Mouse (Mus musculus) megakaryocyte, embryonic 14.5 days (primary cell): ENCODE data around the gene Fam131b. TPM values are rescaled to one million over a fixed set of nuclear protein-coding genes. Genes with fewer than 3 reads are reported as not detected.

Experiments
- H3K27me3 ChIP-seq: replicated peaks from 2 replicates; pipeline ENCODE3; 2012; ENCODE audit warnings: inconsistent platforms
- H3K36me3 ChIP-seq: replicated peaks from 2 replicates; pipeline ENCODE3; 2012; ENCODE audit warnings: low read length, inconsistent platforms, mixed read lengths
- H3K4me1 ChIP-seq: 2 replicates; pipeline ENCODE4 v1.6.1; 2012; ENCODE audit warnings: inconsistent platforms
- H3K4me3 ChIP-seq: replicated peaks from 2 replicates; pipeline ENCODE3; 2012; ENCODE audit warnings: moderate library complexity, mild to moderate bottlenecking, inconsistent platforms
- H3K9me3 ChIP-seq: 2 replicates; pipeline ENCODE4 v1.6.1; 2012; ENCODE audit warnings: inconsistent platforms
- FLI1 ChIP-seq: IDR thresholded peaks from 2 replicates; pipeline ENCODE4 v1.6.1; 2012; ENCODE audit warnings: low read length, inconsistent platforms, mixed read lengths
- GATA1 ChIP-seq: IDR thresholded peaks from 3 replicates; pipeline ENCODE4 v1.6.1; 2012; ENCODE audit warnings: mixed read lengths, low read length, inconsistent platforms, borderline replicate concordance
- polyA plus RNA-seq: library from polyadenylated mRNA; stranded (reverse); fragments of >175 nt; gene quantifications from 2 replicates; pipeline ENCODE4 v1.2.3, GENCODE M21; 2012; ENCODE audit warnings: low replicate concordance; ENCODE audit not compliant: insufficient read depth

Fam131b gene
- polyA plus RNA-seq, 1 experiment, result 0.41 TPM

GRCm38 (mm10) chr6:42355794-42356600, 31.6 kb upstream of the Fam131b start:
- peaks cover 99% of the 10 kb centered on the region for H3K36me3 ChIP-seq
- peak overlapping the region; percentile 98 for H3K4me3 ChIP-seq
- H3K27me3 ChIP-seq, result no peaks in the 10 kb centered on the region
- TF ChIP-seq GATA1 (no peak), FLI1 (no peak)
- peaks cover 99% of the 10 kb centered on the region for H3K4me1 ChIP-seq
- H3K9me3 ChIP-seq, result no peaks in the 10 kb centered on the region

GRCm38 (mm10) chr6:42355366-42355765, 30.9 kb upstream of the Fam131b start:
- TF ChIP-seq FLI1 (no peak), GATA1 (no peak)
- Histone ChIP-seq H3K27me3 (no peaks in the 10 kb centered on the region), H3K36me3 (peaks cover 99% of the 10 kb centered on the region), H3K4me1 (peaks cover 94% of the 10 kb centered on the region), H3K9me3 (no peaks in the 10 kb centered on the region), H3K4me3 (peak overlapping the region; percentile 98)

GRCm38 (mm10) chr6:42354076-42355019, 29.9 kb upstream of the Fam131b start:
- Histone ChIP-seq H3K4me3 (peak overlapping the region; percentile 98), H3K4me1 (peaks cover 85% of the 10 kb centered on the region), H3K36me3 (peaks cover 89% of the 10 kb centered on the region), H3K27me3 (no peaks in the 10 kb centered on the region), H3K9me3 (no peaks in the 10 kb centered on the region)
- TF ChIP-seq GATA1, result peak; percentile 86
- peak; percentile 63 for TF ChIP-seq FLI1

GRCm38 (mm10) chr6:42353180-42353579, 28.7 kb upstream of the Fam131b start:
- Histone ChIP-seq H3K4me3 (peak overlapping the region; percentile 98), H3K27me3 (no peaks in the 10 kb centered on the region), H3K36me3 (peaks cover 77% of the 10 kb centered on the region), H3K4me1 (peaks cover 85% of the 10 kb centered on the region), H3K9me3 (no peaks in the 10 kb centered on the region)
- TF ChIP-seq FLI1, result no peak
- TF ChIP-seq GATA1, result 0 out of 3 replicates have a peak, but pooled peaks have one; percentile 32

GRCm38 (mm10) chr6:42352486-42352846, 28.0 kb upstream of the Fam131b start:
- TF ChIP-seq FLI1 (no peak), GATA1 (no peak)
- Histone ChIP-seq H3K4me1 (peaks cover 83% of the 10 kb centered on the region), H3K4me3 (peak overlapping the region; percentile 98), H3K27me3 (no peaks in the 10 kb centered on the region), H3K9me3 (no peaks in the 10 kb centered on the region), H3K36me3 (peaks cover 70% of the 10 kb centered on the region)

GRCm38 (mm10) chr6:42351776-42352485, 27.5 kb upstream of the Fam131b start:
- no peak for TF ChIP-seq FLI1
- TF ChIP-seq GATA1, result no peak
- peaks cover 77% of the 10 kb centered on the region for H3K4me1 ChIP-seq

GRCm38 (mm10) chr6:42350968-42351775, 26.7 kb upstream of the Fam131b start:
- peaks cover 70% of the 10 kb centered on the region for H3K4me1 ChIP-seq

More at GRCm38 (mm10) chr6:42351776-42352485, 27.5 kb upstream of the Fam131b start:
- peaks cover 65% of the 10 kb centered on the region for H3K36me3 ChIP-seq
- no peaks in the 10 kb centered on the region for H3K9me3 ChIP-seq
- no peaks in the 10 kb centered on the region for H3K27me3 ChIP-seq
- H3K4me3 ChIP-seq, result peak overlapping the region; percentile 98

GRCm38 (mm10) chr6:42350021-42350967, 25.9 kb upstream of the Fam131b start:
- H3K27me3 ChIP-seq, result no peaks in the 10 kb centered on the region
- peaks cover 69% of the 10 kb centered on the region for H3K4me1 ChIP-seq
- H3K36me3 ChIP-seq, result peaks cover 53% of the 10 kb centered on the region
- H3K4me3 ChIP-seq, result peak overlapping the region; percentile 98
- H3K9me3 ChIP-seq, result no peaks in the 10 kb centered on the region
- no peak for TF ChIP-seq FLI1
- no peak for TF ChIP-seq GATA1

More at GRCm38 (mm10) chr6:42350968-42351775, 26.7 kb upstream of the Fam131b start:
- Histone ChIP-seq H3K9me3 (no peaks in the 10 kb centered on the region), H3K36me3 (peaks cover 57% of the 10 kb centered on the region), H3K4me3 (peak overlapping the region; percentile 98), H3K27me3 (no peaks in the 10 kb centered on the region)
- TF ChIP-seq GATA1, result no peak
- TF ChIP-seq FLI1, result no peak
